Mouse (Mus musculus) E14TG2a.4 (cell line): ENCODE measurements around the gene Slc24a2.
A peak's percentile ranks its signal among the peaks of the same experiment; 100 is the strongest.

Source experiments
- H3K27me3 ChIP-seq: 2 replicates; pipeline ENCODE4 v1.6.1; 2014; ENCODE audit warnings: low read length, control low read depth; ENCODE audit not compliant: insufficient read depth
- H3K36me3 ChIP-seq: 2 replicates; pipeline ENCODE4 v1.6.1; 2014; ENCODE audit warnings: low read length, control low read depth; ENCODE audit not compliant: insufficient read depth
- H3K4me1 ChIP-seq: replicated peaks from 2 replicates; pipeline ENCODE4 v1.6.1; 2014; ENCODE audit warnings: low read depth, low read length, control low read depth
- H3K4me3 ChIP-seq: replicated peaks from 2 replicates; pipeline ENCODE4 v1.5.1; 2014; ENCODE audit warnings: mild to moderate bottlenecking, low read length
- H3K9me3 ChIP-seq: 2 replicates; pipeline ENCODE4 v1.6.1; 2014; ENCODE audit warnings: low read length, control low read depth
- CTCF ChIP-seq: conservative IDR thresholded peaks from 2 replicates; pipeline ENCODE4 v1.5.1; 2014; ENCODE audit warnings: low read length
- NANOG ChIP-seq: IDR thresholded peaks from 2 replicates; pipeline ENCODE4 v1.6.1; 2014; ENCODE audit warnings: borderline replicate concordance, low read length, mixed read lengths
- POU5F1 ChIP-seq: IDR thresholded peaks from 2 replicates; pipeline ENCODE4 v1.6.1; 2014; ENCODE audit warnings: low read length, borderline replicate concordance

Slc24a2 gene

DNA sequence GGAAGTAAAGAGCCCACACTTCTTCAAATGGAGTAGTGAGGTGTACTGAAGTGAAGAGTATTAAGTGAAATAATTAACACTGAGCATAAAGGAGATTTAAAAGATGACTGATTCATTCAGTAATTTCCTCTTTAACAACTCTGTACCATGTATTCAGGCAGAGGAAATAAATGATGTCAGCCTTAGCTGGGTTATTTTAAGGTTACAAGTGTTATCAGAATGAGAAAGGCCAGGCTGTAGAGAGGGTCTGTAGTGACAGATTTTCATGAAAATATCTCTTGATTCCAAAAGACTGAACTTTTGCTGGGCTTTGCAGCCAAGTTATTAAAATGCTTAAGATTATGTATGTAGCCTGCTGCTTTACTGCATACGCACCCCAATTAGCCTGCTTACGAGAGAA, 80.7 kb downstream of the Slc24a2 start:
- TF ChIP-seq POU5F1: no peak
- no peak for TF ChIP-seq CTCF
- no peak for TF ChIP-seq NANOG
- Histone ChIP-seq H3K4me3 (no peak overlapping the region), H3K36me3 (no peaks in the 10 kb centered on the region), H3K9me3 (no peaks in the 10 kb centered on the region), H3K4me1 (no peaks in the 10 kb centered on the region), H3K27me3 (no peaks in the 10 kb centered on the region)

DNA sequence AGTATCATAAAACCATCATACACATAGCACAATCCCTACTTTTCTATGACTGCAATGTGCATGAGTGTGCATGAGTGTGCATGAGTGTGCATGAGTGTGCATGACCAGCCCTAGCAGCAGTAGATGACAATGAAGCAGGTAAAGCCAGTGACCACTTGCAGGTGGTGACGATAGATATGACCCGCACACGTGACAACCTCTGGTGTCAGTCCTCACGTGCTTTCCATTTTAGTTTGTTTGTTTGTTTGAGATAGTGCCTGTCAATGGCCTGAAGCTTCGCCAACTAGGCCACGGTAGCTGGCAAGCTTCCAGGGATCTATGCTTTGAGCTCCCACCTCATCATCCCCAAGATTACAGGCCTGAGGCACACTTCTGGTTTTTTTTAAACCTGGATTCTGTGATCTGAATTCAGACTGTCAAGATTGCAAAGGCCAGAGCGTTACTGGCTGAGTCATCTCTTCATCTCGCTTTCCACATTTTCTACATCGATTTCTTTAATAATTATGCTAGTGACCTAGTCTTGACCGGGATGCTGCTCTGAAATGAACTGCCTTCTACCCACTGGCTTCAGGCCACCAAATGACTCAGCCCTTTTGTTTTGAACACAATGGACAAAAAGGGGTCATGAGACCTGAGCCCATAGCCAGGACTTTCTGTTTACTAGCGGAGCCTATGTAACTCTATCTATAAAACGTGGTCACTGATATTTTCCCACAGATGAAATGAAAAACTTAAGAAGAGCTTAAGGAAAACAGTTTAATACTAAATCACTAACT, 88.5 kb downstream of the Slc24a2 start:
- no peaks in the 10 kb centered on the region for H3K36me3 ChIP-seq
- TF ChIP-seq POU5F1 (no peak), CTCF (no peak), NANOG (no peak)
- no peaks in the 10 kb centered on the region for H3K27me3 ChIP-seq
- H3K9me3 ChIP-seq: no peaks in the 10 kb centered on the region
- no peaks in the 10 kb centered on the region for H3K4me1 ChIP-seq
- no peak overlapping the region for H3K4me3 ChIP-seq

DNA sequence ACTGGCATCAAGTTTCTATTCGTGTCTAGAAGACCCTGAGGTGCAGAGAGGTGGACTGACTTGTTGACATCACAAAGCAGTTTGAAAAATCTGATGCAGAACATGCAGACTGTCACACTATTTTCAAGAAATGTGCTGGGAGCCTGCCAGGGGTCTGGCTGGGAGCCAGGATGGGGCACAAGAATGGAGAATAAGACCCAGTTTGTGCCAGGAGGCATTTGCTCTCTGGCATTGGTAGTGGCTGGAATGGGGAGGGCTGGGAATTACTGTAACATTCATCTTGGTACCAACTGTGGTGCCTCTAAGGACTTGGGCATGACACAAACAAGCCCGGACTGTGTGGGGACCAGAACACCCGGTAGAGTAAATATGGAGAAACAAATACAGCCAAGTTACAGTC, 89.4 kb downstream of the Slc24a2 start:
- Histone ChIP-seq H3K4me3 (no peak overlapping the region), H3K9me3 (no peaks in the 10 kb centered on the region), H3K36me3 (no peaks in the 10 kb centered on the region), H3K4me1 (no peaks in the 10 kb centered on the region), H3K27me3 (no peaks in the 10 kb centered on the region)
- no peak for TF ChIP-seq POU5F1
- TF ChIP-seq CTCF: no peak
- TF ChIP-seq NANOG: no peak

DNA sequence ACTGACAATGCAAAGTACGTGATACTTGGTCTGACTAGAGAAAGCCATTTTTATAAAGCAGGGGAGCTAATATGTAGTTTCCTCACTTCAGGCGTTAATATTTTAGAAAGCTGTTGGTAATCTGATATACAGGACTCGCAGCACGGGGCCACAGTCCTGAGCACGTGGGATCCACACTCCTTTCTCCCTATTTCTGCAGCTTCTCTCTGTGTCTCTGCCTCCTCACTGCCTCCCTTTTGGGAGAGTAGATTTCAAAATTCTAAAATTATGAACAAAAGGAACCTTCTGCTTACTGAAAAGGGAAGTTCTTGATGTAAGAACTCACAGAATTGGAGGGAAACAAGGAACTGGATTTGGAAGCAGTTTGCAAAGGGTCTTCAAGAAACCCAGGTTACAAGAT, 97.8 kb downstream of the Slc24a2 start:
- no peaks in the 10 kb centered on the region for H3K27me3 ChIP-seq
- TF ChIP-seq NANOG (no peak), POU5F1 (no peak), CTCF (no peak)
- H3K36me3 ChIP-seq: no peaks in the 10 kb centered on the region
- H3K4me1 ChIP-seq: no peaks in the 10 kb centered on the region
- no peak overlapping the region for H3K4me3 ChIP-seq
- H3K9me3 ChIP-seq: no peaks in the 10 kb centered on the region

DNA sequence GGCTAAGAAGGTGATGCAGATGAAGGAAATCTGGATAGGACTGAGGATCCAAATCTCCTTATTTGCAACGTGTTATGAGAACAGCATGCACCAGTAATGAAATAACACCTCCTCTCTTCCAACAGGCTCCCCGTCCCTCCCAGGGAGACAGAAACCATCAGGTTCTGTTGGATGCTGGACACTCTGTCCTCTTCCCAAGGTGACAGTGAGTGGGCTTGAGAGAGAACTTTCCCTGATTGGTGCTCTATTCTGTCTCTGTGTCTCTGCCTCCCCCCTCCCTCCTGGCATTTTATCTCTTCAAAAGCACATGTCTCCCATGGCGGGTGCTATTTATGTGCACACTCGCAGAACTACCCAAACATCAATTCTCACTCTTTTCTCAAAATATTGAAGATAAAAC, 103.5 kb downstream of the Slc24a2 start:
- TF ChIP-seq POU5F1 (no peak), CTCF (no peak), NANOG (no peak)
- H3K36me3 ChIP-seq: no peaks in the 10 kb centered on the region
- H3K4me1 ChIP-seq: no peaks in the 10 kb centered on the region; the same call in 1 of the 2 replicates
- no peaks in the 10 kb centered on the region for H3K27me3 ChIP-seq
- no peak overlapping the region for H3K4me3 ChIP-seq
- H3K9me3 ChIP-seq: no peaks in the 10 kb centered on the region

DNA sequence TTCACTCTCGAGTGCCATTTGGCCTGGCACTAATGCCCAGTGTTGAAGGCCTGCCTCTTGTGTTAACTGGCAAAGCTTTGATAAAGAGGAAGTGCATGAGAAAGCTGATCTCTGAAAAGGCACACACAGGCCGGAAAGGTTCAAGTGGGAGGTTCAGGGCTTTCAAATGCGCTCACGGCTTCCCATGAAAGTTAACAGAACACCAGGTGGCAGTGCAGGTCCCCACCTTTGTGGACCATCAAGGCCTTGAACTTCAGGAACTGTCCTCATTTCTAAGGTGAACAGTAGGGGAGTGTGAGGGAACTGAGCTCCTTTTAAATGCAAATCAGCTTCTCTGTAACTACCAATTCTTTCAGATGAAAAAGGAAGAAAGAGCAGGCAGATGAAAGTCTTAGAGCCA, 110.5 kb downstream of the Slc24a2 start:
- Histone ChIP-seq H3K4me1 (peaks cover 19% of the 10 kb centered on the region), H3K36me3 (no peaks in the 10 kb centered on the region), H3K9me3 (no peaks in the 10 kb centered on the region), H3K27me3 (peaks cover 15% of the 10 kb centered on the region), H3K4me3 (no peak overlapping the region)
- peak; percentile 22 for TF ChIP-seq CTCF
- TF ChIP-seq POU5F1: peak; percentile 68; the same call in 1 of the 2 replicates
- peak; percentile 76; the same call in 1 of the 2 replicates for TF ChIP-seq NANOG

DNA sequence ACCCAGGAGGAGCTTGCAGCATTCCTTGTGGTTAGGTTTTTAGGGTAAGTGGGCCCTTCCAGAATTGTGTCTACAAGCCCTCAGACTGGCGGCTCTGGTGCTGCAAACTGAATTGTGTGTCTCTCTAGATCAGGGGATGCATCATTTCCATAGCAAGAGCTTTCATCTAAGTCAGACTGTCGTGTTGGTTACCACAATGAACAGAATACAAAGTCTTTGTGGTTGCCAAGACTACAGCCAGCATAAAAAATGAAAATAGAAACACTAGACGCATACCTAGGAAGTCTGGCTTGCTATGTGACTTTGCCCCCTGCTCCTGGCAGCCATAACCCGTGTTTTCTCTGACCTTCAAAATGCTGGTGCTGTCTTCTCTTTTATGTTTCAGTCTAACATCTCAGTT, 114.6 kb downstream of the Slc24a2 start:
- H3K27me3 ChIP-seq: peaks cover 7% of the 10 kb centered on the region; the same call in 1 of the 2 replicates
- peaks cover 16% of the 10 kb centered on the region for H3K4me1 ChIP-seq
- TF ChIP-seq CTCF (no peak), POU5F1 (no peak), NANOG (no peak)
- H3K9me3 ChIP-seq: no peaks in the 10 kb centered on the region
- no peak overlapping the region for H3K4me3 ChIP-seq
- no peaks in the 10 kb centered on the region for H3K36me3 ChIP-seq

DNA sequence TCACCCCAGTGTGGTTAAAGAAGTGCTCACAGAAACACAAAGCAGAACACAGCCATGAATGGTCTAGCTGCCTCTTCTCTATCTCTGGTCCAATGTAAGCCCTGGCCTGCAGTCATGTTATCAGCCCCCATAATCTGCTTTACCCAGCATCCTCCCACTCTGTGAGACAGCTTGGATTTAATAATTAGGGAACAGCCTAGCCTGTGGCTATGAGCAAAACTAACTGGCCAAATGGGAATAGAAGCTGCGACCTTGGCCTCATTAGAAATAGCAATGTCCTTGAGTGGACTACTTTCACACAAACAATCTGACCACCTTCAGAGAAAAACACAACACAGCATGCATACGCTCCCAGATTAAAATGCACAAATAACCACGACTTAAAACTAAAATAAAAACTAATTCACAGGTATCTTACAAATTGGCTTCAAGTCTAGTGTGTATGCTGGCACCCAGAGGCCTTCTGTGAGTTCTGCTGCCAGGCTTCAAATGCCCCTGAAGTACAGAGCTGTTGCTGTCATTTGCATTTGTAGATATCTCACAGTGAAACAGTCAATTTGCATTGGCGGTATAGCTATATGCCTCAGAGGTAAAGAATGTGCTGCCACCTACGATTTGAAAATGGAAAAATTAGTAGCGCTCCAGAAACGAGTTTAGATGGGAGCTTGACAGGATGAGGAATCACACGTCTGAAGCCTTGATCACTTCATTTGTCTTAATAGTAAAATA, 120.8 kb downstream of the Slc24a2 start:
- no peaks in the 10 kb centered on the region for H3K9me3 ChIP-seq
- no peaks in the 10 kb centered on the region for H3K4me1 ChIP-seq
- no peaks in the 10 kb centered on the region for H3K36me3 ChIP-seq
- no peaks in the 10 kb centered on the region for H3K27me3 ChIP-seq
- TF ChIP-seq CTCF: no peak
- no peak for TF ChIP-seq NANOG
- TF ChIP-seq POU5F1: no peak
- no peak overlapping the region for H3K4me3 ChIP-seq
